ENCODE assay signal across 17 mouse cellular contexts in genomic region chr17:56400221-56400620, GRCm38 (mm10).
DNase-seq lines count a peak whose midpoint lies in the region; ATAC-seq and TF ChIP-seq lines count a peak whose summit lies in the region.
"Had no signal": no experiment of that assay in that cellular context is flagged by ENCODE, and none has a peak within 500 bp of the region (broad histone marks: within the 10 kb centered on the region; RNA-seq: fewer than 3 reads in every experiment).

No protein-coding gene starts in this region.

- H3K4me3 ChIP-seq in cerebellum, adult 2 months (replicated peaks; ENCODE audit: insufficient read depth, low read depth, low read length), result no peak overlapping the region
- H3K4me3 ChIP-seq in heart, embryonic 10.5 days, result no peak overlapping the region
- no peak overlapping the region for H3K4me3 ChIP-seq in hindbrain, embryonic 12.5 days
- no peak overlapping the region for H3K4me3 ChIP-seq in hindbrain, embryonic 13.5 days
- H3K4me3 ChIP-seq: embryonic facial prominence, embryonic 10.5 days; forebrain, embryonic 13.5 days; heart, embryonic 13.5 days; hindbrain, embryonic 15.5 days had no signal

- no peak for ATAC-seq in hindbrain, embryonic 12.5 days (ENCODE audit: low FRiP score)
- no peak for ATAC-seq in hindbrain, embryonic 13.5 days (ENCODE audit: low FRiP score)
- ATAC-seq: CD4-positive, CD25-positive, alpha-beta regulatory T cell, adult 4 months; forebrain, embryonic 13.5 days; forebrain, postnatal 0 days; intestine, embryonic 16.5 days had no signal

- H3K27ac ChIP-seq in cerebellum, adult 2 months (ENCODE audit: insufficient read depth, low read length), result peak overlapping the region; percentile 26
- H3K27ac ChIP-seq in heart, embryonic 10.5 days, result no peak overlapping the region
- H3K27ac ChIP-seq in hindbrain, embryonic 12.5 days, result no peak overlapping the region; the same call in 1 of the 2 replicates
- no peak overlapping the region for H3K27ac ChIP-seq in hindbrain, embryonic 13.5 days
- H3K27ac ChIP-seq: embryonic facial prominence, embryonic 10.5 days; forebrain, embryonic 13.5 days; heart, embryonic 13.5 days; hindbrain, embryonic 15.5 days had no signal

- 21% methylated on average over 3 of the region's 3 CpGs for WGBS in cerebellum, adult 2 months
- 98% methylated on average over 3 of the region's 3 CpGs for WGBS in heart, embryonic 10.5 days
- WGBS in hindbrain, embryonic 12.5 days, result 88% methylated on average over 3 of the region's 3 CpGs
- WGBS in hindbrain, embryonic 13.5 days, result 89% methylated on average over 3 of the region's 3 CpGs

- no peaks in the 10 kb centered on the region for H3K9me3 ChIP-seq in heart, embryonic 10.5 days
- no peaks in the 10 kb centered on the region for H3K9me3 ChIP-seq in hindbrain, embryonic 12.5 days (replicated peaks)
- no peaks in the 10 kb centered on the region for H3K9me3 ChIP-seq in hindbrain, embryonic 13.5 days
- H3K9me3 ChIP-seq: embryonic facial prominence, embryonic 10.5 days; forebrain, embryonic 13.5 days; G1E; heart, embryonic 13.5 days; hindbrain, embryonic 15.5 days had no signal

- no peak for DNase-seq in cerebellum, adult 2 months
- DNase-seq in cerebellum, adult 9-11 months, result no peak
- DNase-seq in heart, adult 8-10 months (ENCODE audit: low spot score), result peak; percentile 15
- no peak for DNase-seq in heart, embryonic 10.5 days (ENCODE audit: low spot score)
- peak; percentile 43 for DNase-seq in heart, postnatal 4 days
- DNase-seq: B cell, adult 2 months; forebrain, postnatal 0 days; gastrocnemius, postnatal 10 days had no signal

- peaks cover 35% of the 10 kb centered on the region for H3K4me1 ChIP-seq in cerebellum, adult 2 months (ENCODE audit: control insufficient read depth, insufficient read depth, low read length)
- H3K4me1 ChIP-seq in heart, embryonic 10.5 days, result 0 out of 2 replicates have a peak, but pooled peaks cover 4% of the 10 kb centered on the region
- H3K4me1 ChIP-seq in hindbrain, embryonic 12.5 days, result no peaks in the 10 kb centered on the region
- H3K4me1 ChIP-seq in hindbrain, embryonic 13.5 days (replicated peaks), result no peaks in the 10 kb centered on the region
- H3K4me1 ChIP-seq: embryonic facial prominence, embryonic 10.5 days; forebrain, embryonic 13.5 days; heart, embryonic 13.5 days; hindbrain, embryonic 15.5 days had no signal

- no peaks in the 10 kb centered on the region for H3K27me3 ChIP-seq in cerebellum, adult 2 months (ENCODE audit: control insufficient read depth, insufficient read depth, low read length)
- no peaks in the 10 kb centered on the region for H3K27me3 ChIP-seq in heart, embryonic 10.5 days (ENCODE audit: insufficient read depth, poor library complexity, severe bottlenecking)
- no peaks in the 10 kb centered on the region for H3K27me3 ChIP-seq in hindbrain, embryonic 12.5 days
- no peaks in the 10 kb centered on the region for H3K27me3 ChIP-seq in hindbrain, embryonic 13.5 days
- H3K27me3 ChIP-seq: forebrain, embryonic 13.5 days; heart, embryonic 13.5 days; hindbrain, embryonic 15.5 days had no signal

- 0 out of 2 replicates have a peak overlapping the region, but pooled peaks have one; percentile 23 for H3K9ac ChIP-seq in hindbrain, embryonic 12.5 days
- H3K9ac ChIP-seq in hindbrain, embryonic 13.5 days, result no peak overlapping the region
- H3K9ac ChIP-seq: forebrain, embryonic 13.5 days; forebrain, postnatal 0 days; heart, embryonic 13.5 days; hindbrain, embryonic 15.5 days had no signal

- no peak overlapping the region for H3K4me2 ChIP-seq in hindbrain, embryonic 12.5 days (replicated peaks)
- no peak overlapping the region for H3K4me2 ChIP-seq in hindbrain, embryonic 13.5 days
- H3K4me2 ChIP-seq: forebrain, embryonic 13.5 days; heart, embryonic 13.5 days; hindbrain, embryonic 15.5 days had no signal

- no peak for TF ChIP-seq CTCF in cerebellum, adult 2 months (IDR thresholded peaks at IDR 0.05; ENCODE audit: borderline replicate concordance, insufficient read depth, low read depth, low read length)

- H3K36me3 ChIP-seq in heart, embryonic 10.5 days, result peaks cover 99% of the 10 kb centered on the region
- peaks cover 97% of the 10 kb centered on the region for H3K36me3 ChIP-seq in hindbrain, embryonic 12.5 days
- peaks cover 96% of the 10 kb centered on the region for H3K36me3 ChIP-seq in hindbrain, embryonic 13.5 days

- no peak for TF ChIP-seq POLR2A in cerebellum, adult 2 months (IDR thresholded peaks at IDR 0.05; ENCODE audit: borderline replicate concordance, insufficient read depth, low read length)

Comparison
In these comparisons a context has a peak if more than half of its experiments do, and no peak if none do; other contexts are left out.
1. DNase-seq: peak in heart, adult 8-10 months (single experiment) and heart, postnatal 4 days (single experiment); none in cerebellum, adult 2 months (0 of 2), cerebellum, adult 9-11 months (single experiment) and heart, embryonic 10.5 days (single experiment).